Mouse (Mus musculus) spleen, adult 2 months (tissue): ENCODE data around the gene Tspo2. TPM values are rescaled to one million over a fixed set of nuclear protein-coding genes. Genes with fewer than 3 reads are reported as not detected.

ENCODE experiments used
- DNase-seq, 2 experiments: peaks; one replicate each; pipeline versions ENCODE4 v3.0.0 to v3.0.0-alpha.2; 2012 to 2021; ENCODE audit warnings: low spot score in 2 of 2, low read depth in 1 of 2
- H3K27ac ChIP-seq: fragments of 200-500 bp; 2 replicates; pipeline ENCODE4 v1.5.1; 2012; ENCODE audit warnings: low read length, inconsistent platforms; ENCODE audit not compliant: insufficient read depth
- H3K27me3 ChIP-seq: fragments of 200-500 bp; 2 replicates; pipeline ENCODE4 v1.6.1; 2012; ENCODE audit warnings: mild to moderate bottlenecking, moderate library complexity, low read length, inconsistent platforms; ENCODE audit not compliant: control insufficient read depth, insufficient read depth
- H3K36me3 ChIP-seq: fragments of 200-500 bp; 2 replicates; pipeline ENCODE4 v1.6.1; 2012; ENCODE audit warnings: mild to moderate bottlenecking, low read length, inconsistent platforms; ENCODE audit not compliant: control insufficient read depth, insufficient read depth
- H3K4me1 ChIP-seq: fragments of 200-500 bp; 2 replicates; pipeline ENCODE4 v1.6.1; 2011; ENCODE audit warnings: inconsistent platforms; ENCODE audit not compliant: control insufficient read depth, insufficient read depth, insufficient read length
- H3K4me3 ChIP-seq: fragments of 200-500 bp; 2 replicates; pipeline ENCODE4 v1.5.1; 2011; ENCODE audit warnings: mild to moderate bottlenecking, inconsistent platforms; ENCODE audit not compliant: insufficient read depth, insufficient read length; ENCODE audit errors: extremely low read depth
- CTCF ChIP-seq: fragments of 200-500 bp; IDR thresholded peaks from 2 replicates; pipeline ENCODE4 v1.5.1; 2011; ENCODE audit warnings: mild to moderate bottlenecking, inconsistent platforms; ENCODE audit not compliant: insufficient read depth, insufficient read length, insufficient replicate concordance; ENCODE audit errors: extremely low read depth
- POLR2A ChIP-seq: fragments of 200-500 bp; IDR thresholded peaks from 2 replicates; pipeline ENCODE4 v1.6.1; 2011; ENCODE audit warnings: low read depth, low read length, inconsistent platforms
- WGBS: fragments of 180-500 bp; shearing (Covaris S2); methylation state at CpG from one replicate; pipeline ENCODE4 v1.1.7; 2018; 5-methylcytosine and 5-hydroxymethylcytosine counted together
- polyA plus RNA-seq: library from polyadenylated mRNA; depleted of rRNA; stranded (reverse); fragments of >200 nt; gene quantifications from 2 replicates; pipeline ENCODE4 v1.2.3, GENCODE M21; 2012

The Tspo2 gene
- polyA plus RNA-seq, 1 experiment = 121 TPM

DNA sequence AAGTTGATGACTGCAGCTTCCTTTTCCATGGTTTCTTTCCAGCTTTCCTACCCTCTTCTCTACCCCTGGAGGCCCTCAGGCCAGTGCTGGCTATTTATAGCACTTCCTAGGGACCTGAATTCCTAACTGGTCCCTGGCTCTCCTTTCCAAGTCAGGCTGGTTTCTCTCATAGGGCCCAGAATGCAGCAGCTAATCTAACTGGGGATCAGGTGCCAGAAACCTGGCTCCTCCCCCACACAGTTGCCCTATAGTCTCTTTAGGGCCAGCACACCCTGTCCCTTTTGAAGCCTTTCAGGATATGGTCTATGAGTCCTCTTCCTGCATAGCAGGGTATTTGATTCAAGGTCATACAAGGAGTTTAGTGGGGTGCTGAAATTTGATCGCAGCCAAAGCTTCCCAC, 14.8 kb downstream of the Tspo2 start:
- no peak for DNase-seq
- Histone ChIP-seq H3K4me1 (no peaks in the 10 kb centered on the region), H3K36me3 (no peaks in the 10 kb centered on the region), H3K27ac (no peak overlapping the region), H3K27me3 (no peaks in the 10 kb centered on the region), H3K4me3 (no peak overlapping the region)
- 91% methylated on average over 1 of the region's 1 CpGs for WGBS
- TF ChIP-seq POLR2A (no peak), CTCF (no peak)

- no peak for TF ChIP-seq POLR2A
- no peak for TF ChIP-seq CTCF
- whole genome bisulfite sequencing = 86% methylated on average over 5 of the region's 5 CpGs
- no peak overlapping the region for H3K27ac ChIP-seq
These were observed 16.8 kb downstream of the Tspo2 start for GRCm38 (mm10) chr17:48434479-48434878.

DNA sequence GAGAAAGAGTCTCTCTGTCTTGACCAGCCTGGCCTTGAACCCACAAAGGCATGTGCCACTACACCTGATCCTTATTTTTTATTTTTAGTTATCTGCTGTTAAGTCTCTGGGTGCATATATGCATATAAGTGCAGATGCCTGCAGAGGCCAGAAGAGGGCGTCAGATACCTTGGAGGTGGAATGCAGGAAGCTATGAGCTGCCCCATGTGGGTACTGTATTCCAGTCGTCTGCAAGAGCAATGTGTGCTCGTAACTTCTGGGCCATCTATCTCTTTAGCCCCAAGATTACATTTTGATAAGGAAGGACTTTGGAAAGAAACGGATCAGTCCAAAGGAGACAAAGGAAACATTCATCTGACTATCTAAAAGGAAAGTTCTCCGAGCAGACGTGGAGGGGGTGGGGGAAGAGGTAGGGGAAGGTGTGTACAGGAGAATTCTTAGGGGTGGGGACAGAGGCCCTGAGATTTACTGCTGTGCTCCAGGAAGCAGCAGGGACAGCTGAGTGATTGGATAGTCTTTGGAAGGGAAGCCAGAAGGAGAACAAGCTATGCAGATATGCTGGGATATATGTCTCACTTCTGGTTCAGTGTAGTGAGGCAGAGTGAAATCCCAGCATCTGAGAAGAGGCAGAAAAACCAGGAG, 17.5 kb downstream of the Tspo2 start:
- Histone ChIP-seq H3K27me3 (no peaks in the 10 kb centered on the region), H3K4me1 (peaks cover 8% of the 10 kb centered on the region; the same call in 1 of the 2 replicates), H3K36me3 (no peaks in the 10 kb centered on the region), H3K27ac (no peak overlapping the region), H3K4me3 (no peak overlapping the region)
- no peak for DNase-seq
- WGBS = 81% methylated on average over 6 of the region's 6 CpGs
- no peak for TF ChIP-seq CTCF
- TF ChIP-seq POLR2A = no peak

More at GRCm38 (mm10) chr17:48434479-48434878, 16.8 kb downstream of the Tspo2 start:
- Histone ChIP-seq H3K4me1 (peaks cover 5% of the 10 kb centered on the region; the same call in 1 of the 2 replicates), H3K4me3 (no peak overlapping the region), H3K27me3 (no peaks in the 10 kb centered on the region), H3K36me3 (no peaks in the 10 kb centered on the region)
- no peak for DNase-seq

- WGBS = 91% methylated on average over 20 of the region's 20 CpGs
- TF ChIP-seq POLR2A (no peak), CTCF (no peak)
These were observed 18.2 kb downstream of the Tspo2 start for GRCm38 (mm10) chr17:48433006-48433655.

GRCm38 (mm10) chr17:48432158-48432980, 19.0 kb downstream of the Tspo2 start, which contains the start of gene Apobec2:
TSS of gene Apobec2 (minus strand) at chr17:48432930.
- WGBS = 67% methylated on average over 16 of the region's 16 CpGs
- Histone ChIP-seq H3K4me1 (peaks cover 18% of the 10 kb centered on the region; the same call in 1 of the 2 replicates), H3K27ac (no peak within 1 kb of the TSS), H3K4me3 (no peak within 1 kb of the TSS), H3K36me3 (no peaks in the 10 kb centered on the region), H3K27me3 (no peaks in the 10 kb centered on the region)
- DNase-seq = no peak
- no peak for TF ChIP-seq CTCF
- no peak for TF ChIP-seq POLR2A

More at GRCm38 (mm10) chr17:48433006-48433655, 18.2 kb downstream of the Tspo2 start:
- no peak overlapping the region for H3K4me3 ChIP-seq
- H3K27ac ChIP-seq = no peak overlapping the region
- H3K27me3 ChIP-seq = no peaks in the 10 kb centered on the region
- peaks cover 14% of the 10 kb centered on the region; the same call in 1 of the 2 replicates for H3K4me1 ChIP-seq
- no peak for DNase-seq
- H3K36me3 ChIP-seq = no peaks in the 10 kb centered on the region

DNA sequence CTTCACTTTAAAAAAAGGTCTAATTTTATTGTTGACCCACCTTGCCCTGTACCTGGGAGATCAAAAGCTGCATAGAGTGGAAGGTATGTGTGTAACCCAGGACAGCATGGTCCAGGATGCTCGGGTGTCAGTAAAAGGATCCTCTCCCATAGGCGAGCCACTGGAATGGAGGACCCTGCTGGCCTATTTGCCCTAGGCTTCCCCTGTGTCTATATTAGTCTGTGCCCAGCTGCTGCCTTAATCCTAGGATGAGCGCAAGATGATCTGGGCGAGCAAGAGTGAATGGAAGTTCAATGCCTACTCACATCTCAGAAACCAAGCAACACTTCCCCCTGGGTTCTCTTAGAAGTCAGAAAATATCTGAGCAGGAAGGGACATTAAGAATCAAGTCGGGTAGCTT, 20.3 kb downstream of the Tspo2 start:
- Histone ChIP-seq H3K27me3 (no peaks in the 10 kb centered on the region), H3K4me1 (peaks cover 27% of the 10 kb centered on the region), H3K27ac (no peak overlapping the region), H3K36me3 (no peaks in the 10 kb centered on the region), H3K4me3 (no peak overlapping the region)
- DNase-seq = no peak
- TF ChIP-seq POLR2A = no peak
- no peak for TF ChIP-seq CTCF
- 74% methylated on average over 5 of the region's 5 CpGs for WGBS
